Mouse (Mus musculus) T-cell, adult 2 months (primary cell): ENCODE measurements around the gene P2ry6.

Experiments used
- DNase-seq: peaks from one replicate; pipeline ENCODE4 v3.0.0; 2022; ENCODE audit warnings: low spot score

P2ry6 gene

GRCm38 (mm10) chr7:100988092-100988491 lies 13.6 kb upstream of the P2ry6 start:
- DNase-seq, result peak; percentile 22

- DNase-seq, result no peak
Measured at GRCm38 (mm10) chr7:100984452-100985395, 10.3 kb upstream of the P2ry6 start.

DNA sequence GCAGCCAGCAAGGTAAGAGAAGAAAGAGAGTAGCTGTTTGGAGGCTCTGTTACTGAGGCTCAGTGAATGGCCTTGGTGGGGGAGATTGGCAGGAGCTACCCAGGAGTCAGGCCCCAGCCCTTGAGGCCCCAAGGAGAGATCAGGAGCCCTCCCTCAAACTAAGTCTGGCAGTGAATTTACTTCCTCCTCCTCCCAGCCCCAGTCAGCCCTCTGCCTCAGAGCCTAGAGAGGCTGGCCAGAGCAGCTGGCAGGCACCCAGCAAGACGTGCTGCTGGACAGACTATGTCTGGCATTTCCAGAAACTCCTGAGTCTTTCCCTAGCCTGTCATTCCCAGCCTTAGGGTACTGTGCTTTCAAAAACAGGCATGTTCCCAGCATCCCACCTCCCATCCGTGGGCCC lies 4.7 kb upstream of the P2ry6 start:
- DNase-seq, result no peak

DNA sequence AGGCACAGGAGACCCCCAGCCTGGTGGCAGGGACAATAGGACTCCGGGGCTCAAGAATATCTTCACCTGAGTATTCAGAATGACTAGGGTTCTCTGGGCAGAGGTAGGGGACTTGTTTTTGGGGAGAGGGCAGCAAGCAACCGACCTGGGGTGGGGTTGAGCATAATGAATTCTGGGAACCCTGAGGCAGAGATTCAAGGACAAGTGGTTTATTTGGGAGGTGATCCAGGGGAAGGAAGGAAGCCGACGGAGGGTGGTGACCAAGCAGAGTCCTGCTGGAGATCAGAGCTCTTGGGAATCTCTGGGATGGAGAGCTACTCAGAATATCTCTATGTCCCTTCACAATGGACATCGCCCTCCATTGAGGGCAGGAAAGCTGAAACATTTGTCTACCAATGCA lies 3.7 kb upstream of the P2ry6 start:
- DNase-seq, result no peak

DNA sequence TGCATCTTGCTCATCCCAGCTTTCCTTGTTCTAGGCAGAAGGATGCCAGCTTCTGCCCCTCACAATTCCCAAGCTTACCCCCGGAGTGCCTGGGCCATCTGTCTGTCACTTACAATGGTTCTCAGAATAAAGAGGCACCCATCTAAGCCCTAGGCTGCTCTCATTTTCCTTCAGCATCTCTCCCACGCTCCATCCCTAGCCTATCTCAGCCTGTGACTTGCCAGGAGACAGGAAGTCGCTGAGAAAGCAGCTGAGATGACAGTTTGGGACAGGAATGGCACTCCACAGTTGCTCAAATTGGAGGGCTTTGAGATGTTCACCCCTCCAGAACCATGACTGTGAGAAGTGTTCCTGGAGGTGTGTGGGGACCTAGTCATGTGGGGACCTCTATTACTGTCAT lies 1.6 kb downstream of the P2ry6 start:
- DNase-seq, result no peak

DNA sequence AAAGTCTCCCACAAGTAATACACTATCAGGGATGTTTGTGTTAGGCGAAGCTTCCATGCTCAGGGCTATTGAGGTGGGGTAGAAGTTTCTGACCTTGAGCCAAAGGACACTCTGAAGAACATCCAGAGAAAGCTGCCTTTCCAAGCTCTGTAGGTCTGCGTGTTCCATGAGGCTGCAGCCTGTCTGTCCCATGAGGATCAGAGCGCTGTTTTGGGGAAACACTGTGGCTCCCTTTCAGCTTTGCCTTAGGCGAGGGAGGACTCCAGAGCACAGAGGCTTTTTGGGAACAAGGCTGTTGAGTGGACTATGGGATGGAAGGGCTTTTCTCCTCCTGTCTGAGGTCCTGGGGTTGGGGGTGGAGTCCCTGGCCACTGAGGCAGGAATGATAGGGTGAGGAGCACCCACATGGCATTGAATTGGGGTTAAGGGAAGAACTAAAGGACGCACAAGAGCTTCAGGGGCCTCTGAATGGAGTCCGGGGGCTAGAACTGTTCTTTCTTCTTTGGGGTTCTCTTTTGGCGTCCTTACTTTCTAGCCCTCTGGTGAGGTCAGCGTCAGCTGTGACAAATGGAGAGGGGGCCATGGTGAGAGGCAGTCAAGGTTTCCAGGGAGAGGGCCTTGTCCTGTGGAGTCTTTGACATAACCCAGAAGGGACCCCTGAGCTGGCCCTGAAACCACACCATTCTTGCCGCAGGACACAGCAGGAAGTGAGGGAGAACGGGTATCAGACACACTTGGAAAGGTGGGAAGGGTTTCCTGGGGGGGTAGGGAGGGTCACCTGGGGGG lies 5.4 kb downstream of the P2ry6 start:
- no peak for DNase-seq

GRCm38 (mm10) chr7:100968376-100968775 lies 6.1 kb downstream of the P2ry6 start:
- DNase-seq, result no peak

DNA sequence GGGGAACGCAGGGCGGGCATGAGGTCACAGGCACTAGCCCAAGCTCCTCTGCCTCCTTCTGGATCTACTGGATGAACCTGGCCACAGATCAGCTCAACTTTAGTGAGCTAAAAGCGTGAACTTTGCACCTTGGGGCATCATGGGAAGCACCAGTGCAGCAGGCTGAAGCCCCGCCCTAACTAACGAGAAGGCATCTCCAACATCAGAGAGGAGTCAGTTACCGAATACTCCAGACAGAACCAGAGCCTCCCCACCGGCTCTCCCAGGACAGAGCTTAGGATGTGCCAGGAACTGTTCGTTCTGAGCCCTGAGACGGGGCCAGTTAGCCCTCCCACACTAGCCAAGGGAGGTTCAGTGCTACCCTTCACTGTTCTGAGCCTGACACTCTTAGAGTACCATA lies 6.6 kb downstream of the P2ry6 start:
- no peak for DNase-seq

- DNase-seq, result no peak
Measured at GRCm38 (mm10) chr7:100966014-100966413, 8.4 kb downstream of the P2ry6 start.

GRCm38 (mm10) chr7:100965079-100965478 lies 9.4 kb downstream of the P2ry6 start:
- peak; percentile 17 for DNase-seq

DNA sequence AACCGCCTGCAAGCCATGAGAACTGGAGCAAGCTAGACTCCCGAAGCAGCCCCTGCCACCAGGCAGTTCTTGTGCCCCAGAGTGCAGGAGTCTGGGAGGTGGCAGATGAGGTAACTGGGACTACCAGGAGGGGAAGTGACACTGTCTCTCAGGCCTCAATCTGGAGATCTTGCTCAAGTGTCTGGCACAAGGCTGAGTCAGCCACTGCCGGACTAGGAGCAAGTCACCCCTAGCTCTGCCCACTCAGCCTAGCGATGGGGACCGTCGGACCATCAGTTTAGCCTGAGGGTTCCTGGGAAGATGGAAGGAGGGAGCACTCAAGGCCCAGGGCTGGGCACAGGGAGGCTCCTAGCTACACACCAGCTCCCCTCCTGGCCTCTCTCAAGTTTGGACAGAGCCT lies 10.2 kb downstream of the P2ry6 start:
- DNase-seq, result no peak

GRCm38 (mm10) chr7:100963381-100963780 lies 11.1 kb downstream of the P2ry6 start:
- no peak for DNase-seq

GRCm38 (mm10) chr7:100961146-100961545 lies 13.3 kb downstream of the P2ry6 start:
- DNase-seq, result no peak

DNA sequence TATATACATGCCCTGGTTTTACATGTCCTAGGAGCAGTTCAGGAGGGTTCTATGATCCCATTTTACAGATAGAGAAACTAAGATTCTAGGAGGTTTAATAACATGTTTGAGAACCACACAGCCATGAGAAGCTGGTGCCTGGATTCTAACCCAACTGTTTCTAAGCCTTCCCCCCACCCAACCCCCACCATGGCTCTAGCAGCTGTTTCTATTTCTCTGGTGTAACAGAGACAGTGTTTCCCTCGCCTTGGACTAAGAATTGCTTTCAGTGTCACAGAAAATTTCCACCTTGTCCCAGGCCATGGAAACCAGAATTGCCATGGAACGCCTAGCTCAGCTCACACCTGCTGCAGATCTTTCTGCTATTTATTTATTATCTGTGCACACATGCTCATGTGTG lies 14.0 kb downstream of the P2ry6 start:
- no peak for DNase-seq

DNA sequence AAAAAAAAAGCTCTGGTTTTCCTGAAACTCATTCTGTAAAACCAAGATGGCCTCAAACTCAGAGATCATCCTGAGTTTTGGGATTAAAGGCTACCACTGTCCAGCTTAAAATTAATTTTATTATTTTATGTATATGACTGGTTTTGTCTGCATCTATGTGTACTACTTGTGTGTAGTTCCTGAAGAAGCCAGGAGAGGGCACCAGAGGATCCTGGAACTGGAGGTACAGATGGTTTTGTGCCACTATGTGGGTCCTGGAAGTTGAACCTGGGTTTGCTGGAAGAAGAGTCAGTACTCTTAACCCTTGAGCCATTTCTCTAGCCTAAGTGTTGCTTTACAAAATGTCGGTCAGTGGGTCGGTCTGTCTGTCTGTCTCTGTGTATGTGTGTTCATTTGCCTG lies 16.0 kb downstream of the P2ry6 start:
- DNase-seq, result no peak

GRCm38 (mm10) chr7:100952686-100953085 lies 21.8 kb downstream of the P2ry6 start:
- DNase-seq, result no peak

DNA sequence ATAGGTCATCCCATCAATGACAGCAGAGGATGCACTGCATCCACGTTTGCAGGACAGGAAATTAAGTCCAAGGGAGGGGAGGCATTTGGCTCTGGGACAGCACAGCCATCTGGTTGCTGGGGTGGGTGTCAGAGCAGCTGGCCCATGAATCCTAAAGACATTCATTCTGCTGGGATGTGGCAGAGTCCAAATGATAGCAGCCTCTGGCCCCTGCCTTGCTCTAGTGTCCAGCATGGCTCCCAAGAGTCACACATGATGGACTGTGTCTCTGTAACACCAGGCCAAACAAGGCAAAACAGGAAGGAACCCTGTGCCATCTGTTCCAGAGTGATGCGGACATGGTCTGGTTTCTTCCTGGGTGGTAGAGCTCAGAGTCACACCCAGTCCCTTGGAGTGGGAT lies 22.5 kb downstream of the P2ry6 start:
- DNase-seq, result no peak

GRCm38 (mm10) chr7:100950481-100951010 lies 23.9 kb downstream of the P2ry6 start:
- DNase-seq, result no peak

DNA sequence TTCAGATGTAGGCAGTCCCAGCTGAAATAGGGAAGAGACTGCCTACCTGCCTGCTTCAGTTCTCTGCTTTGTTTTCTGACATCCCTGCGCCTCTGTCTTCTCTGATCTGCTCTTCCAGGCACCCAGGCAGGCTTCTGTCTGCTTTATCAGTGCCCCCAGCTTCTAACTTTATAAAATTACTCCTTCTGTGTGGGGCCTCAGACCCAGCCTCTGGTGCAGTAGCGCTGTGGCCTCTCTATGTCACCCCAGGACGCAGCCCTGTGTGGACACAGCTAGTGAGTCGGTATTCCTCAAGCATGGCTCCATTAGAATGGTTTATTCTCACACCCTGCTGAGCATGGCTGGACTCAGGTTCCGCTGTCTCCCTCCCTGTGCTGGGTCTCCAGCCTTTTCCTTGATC lies 24.4 kb downstream of the P2ry6 start:
- no peak for DNase-seq

DNA sequence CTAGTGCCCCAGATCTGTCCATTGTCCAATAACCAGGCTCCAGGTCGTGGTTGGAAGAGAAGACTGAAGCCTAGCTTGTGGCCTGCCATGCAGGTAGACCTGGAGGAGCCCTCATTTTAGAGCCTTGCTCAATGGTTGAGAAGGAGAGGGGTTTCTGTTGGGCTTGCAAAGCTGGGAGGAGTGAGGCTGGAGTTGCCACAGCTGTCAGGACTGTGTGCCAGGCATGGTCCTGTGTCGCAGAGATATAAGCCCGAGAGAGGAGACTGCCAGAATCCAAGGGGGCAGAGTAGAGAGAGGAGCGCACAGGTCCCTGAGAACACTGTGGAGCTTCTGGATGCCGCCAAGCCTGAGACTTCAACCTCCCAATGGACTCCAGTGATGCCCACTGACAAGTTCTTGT lies 29.7 kb downstream of the P2ry6 start:
- no peak for DNase-seq

- no peak for DNase-seq
Measured at GRCm38 (mm10) chr7:100944306-100944705, 30.1 kb downstream of the P2ry6 start.

DNA sequence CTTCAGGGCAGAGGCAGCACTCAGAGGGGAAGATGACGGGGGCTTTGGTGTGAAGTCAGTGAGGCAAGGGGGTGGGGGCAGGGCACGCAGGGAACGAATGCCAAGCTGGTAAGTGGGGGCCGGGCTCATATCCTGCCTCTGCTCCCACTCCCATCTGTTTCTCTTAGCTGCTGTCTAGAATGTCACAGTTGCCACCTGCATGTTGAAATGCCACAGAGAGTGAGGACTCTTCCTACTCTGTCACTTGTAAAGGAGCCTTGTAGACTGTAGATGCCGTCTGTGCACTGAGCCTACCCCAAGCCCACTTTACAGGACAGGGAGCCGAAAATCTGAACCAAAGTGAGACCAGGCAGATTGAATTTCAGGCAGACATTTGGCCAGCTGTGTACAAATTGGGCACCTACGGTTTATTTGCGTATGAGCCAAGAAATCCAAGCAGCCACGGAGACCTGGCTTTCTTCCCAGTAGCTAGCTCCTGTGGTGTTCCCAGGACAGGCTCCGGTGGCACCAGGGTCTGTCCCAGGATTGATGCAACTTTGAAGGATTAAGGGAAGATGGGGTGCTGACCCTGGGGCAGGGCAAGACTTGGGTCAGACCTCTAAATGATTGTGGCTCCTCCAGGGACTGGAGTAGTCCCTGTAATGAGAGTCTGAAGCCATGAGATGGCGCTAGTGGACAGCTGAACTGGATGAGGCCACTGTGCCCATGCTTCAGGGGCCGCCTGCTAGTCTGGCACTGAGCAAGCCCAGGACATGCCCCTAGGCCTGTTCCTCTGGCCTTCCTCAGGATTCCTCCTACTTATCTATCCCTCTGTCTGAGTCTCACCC lies 31.4 kb downstream of the P2ry6 start:
- no peak for DNase-seq
